Mouse (Mus musculus) left cerebral cortex, adult 9 months (tissue): ENCODE results near the gene Gm12216.

Source experiments
- DNase-seq, 2 experiments: peaks; one replicate each; pipeline ENCODE4 v3.0.0; 2022; ENCODE audit warnings: low spot score in 2 of 2

The Gm12216 gene

DNA sequence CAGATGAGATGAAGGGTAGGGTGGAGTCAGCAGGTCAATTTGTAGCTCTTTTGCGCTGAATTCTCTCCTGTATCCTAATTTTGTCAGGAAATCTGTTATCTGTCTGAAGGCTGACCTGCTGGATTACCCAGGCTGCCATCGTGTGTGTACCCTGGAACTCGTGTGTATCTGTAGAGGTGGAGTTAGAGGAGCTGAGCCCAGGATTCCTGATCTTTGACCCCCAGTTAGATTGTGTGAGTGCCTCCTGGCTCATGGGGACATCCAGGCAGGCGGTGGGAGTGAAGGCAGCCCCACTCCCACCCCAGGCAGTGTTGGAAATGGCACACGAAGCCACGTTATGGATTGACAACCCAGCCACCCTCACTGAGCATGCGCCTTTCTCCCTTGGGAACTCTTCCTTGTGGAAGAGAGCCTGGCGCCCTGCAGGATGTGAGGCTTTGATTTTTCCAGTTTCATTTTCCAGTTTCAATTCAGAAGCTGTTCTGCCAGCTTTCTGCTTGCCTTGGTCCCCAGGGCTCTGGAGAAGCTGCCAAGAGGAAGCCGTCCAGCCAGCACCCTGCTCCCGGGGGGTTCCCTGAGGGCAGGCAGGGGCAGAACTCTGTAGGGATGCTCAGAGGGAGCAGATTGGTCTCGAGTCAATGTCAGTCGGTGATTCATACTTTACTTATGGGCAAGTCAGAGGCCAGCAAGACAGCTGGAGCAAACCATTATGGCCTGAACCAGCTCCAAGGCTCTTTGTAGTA, 62.5 kb downstream of the Gm12216 start:
- no peak for DNase-seq

DNA sequence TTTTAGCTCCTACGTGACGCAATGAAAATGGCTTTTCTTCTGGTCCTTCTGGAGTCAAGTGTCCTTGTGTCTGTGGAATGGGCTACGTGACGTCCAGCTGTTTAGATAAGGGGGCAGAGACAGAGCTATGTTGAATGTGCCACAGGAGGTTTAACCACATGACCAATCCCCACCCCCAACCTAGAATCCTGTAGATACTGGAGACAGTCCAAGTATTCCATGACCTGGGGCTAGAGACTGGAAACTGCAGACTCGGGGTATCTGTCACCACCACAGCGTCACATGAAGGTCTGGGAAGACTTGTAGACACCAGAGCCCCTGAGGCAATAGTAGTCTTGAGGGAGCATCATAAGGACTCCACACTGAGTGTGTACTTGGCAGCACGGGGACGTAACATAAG, 63.2 kb downstream of the Gm12216 start:
- DNase-seq, result no peak

DNA sequence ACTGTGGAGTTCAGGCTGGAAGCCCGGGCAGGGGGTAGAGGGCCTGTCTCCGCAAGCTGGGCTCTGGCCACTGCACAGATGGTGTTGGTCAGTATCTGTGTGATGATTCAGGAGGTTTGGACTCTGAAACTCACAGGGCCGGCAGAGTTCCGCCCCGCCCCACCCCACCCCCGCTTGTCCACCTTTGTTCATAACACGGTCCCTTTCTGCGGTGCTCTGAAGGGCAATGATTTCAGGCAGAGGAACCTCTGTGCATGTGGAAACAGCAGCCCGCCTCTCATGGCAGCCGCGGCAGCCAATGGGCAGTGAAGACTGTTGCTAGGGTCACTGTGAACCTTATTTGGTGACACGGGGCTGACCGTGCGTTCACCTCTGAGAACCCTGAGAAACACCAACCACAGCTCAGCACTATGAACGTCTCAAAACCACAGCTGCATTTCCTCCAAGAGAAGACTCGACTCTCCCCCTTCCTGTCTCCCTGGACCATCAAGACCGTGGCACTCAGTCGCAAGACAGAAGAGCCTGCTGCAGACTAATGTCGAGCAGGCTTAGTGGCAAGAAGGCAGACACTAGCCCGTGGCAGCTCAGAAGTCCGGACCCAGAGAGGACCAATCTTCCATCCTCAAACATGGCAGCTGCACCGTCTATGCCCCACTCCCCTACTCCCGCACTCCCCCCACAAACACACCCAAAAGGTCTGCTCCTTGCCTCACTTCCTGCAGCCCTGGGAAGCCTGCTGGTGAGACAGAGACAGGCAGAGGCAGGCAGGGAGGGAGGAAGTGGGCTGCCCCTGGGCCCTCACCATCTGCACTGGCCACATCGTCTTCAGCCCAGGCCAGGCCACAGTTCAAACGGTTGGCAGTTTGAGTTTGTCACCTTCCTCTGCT, 64.1 kb downstream of the Gm12216 start:
- peak in 1 of 2 experiments; percentile 9 for DNase-seq

DNA sequence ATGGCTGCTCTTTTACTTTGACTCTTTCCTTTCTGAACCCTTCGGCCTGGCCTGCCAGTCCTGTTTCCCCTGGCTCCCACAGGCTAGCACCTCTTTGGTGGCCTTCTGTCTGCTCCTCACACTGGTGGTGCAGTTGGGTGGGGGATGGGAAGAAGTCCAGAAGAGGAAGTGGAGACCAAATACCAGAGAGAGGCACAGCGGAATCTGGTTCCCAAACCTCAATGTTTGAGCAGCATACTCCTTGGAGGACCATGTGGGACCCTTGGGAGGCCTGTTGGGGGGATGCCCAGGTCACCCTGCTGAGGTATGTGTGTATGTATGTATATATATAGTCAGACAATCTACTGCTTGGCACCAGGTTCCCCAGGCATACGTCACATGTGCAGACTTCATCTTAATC, 65.0 kb downstream of the Gm12216 start:
- DNase-seq, result peak in 1 of 2 experiments; percentile 22

DNA sequence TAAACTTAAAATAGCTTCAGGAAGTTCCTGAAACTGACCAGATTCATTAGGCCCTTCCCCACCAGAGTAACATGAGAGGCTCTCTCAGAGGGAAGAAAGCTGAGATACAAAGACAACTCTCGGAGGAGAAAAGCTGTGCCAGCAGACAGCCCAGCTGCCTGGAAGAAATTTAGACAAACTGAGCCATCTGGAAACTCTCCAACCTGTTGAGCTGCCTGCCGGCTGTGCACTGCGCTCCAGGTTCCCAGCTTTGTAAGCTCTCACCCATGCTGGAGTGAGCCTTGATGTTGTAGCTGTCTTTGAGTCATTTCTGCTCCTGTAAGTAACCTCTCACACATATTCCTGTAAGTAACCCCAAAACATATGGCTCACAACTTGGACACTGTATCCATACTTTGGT, 66.1 kb downstream of the Gm12216 start:
- DNase-seq, result peak in 1 of 2 experiments; percentile 55

DNA sequence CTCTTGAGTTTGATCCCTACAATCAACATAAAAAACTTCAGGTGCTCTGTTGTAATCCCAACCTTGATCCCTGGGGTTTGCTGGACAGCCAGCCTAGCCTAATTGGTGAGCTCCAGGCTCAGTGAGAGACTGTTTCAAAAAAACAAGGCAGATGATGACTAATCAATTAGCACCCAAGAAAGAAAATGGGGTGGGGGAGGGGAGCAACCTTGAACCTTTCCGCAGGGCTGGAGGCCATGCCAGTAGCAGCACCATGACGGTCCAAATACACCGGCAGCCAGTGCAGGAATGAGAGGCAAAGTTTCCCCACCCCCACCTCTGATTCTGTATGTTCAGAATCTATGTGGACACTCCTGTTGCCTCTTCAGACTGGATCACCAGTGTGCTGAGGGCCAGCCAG, 69.8 kb downstream of the Gm12216 start:
- DNase-seq, result no peak

DNA sequence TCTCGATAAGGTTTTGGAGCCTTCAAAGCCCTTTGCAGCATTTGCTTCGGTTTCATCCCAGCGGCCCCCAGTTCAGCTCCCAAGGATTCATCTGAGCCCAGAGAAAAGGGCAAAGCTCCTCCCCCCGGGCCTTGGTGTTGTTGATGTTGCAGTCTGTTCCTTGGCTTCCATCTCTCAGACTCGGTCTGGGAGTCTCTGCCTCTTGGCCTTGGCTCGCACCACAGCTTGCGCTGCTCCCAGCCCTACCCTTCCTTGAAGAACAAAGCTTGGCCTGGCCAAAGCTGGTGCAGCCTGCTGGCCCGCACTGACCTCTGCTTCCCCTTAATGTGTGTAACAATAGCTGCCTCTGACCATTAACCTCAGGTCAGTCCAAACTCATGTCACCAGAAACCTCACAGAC, 70.9 kb downstream of the Gm12216 start:
- DNase-seq, result no peak

DNA sequence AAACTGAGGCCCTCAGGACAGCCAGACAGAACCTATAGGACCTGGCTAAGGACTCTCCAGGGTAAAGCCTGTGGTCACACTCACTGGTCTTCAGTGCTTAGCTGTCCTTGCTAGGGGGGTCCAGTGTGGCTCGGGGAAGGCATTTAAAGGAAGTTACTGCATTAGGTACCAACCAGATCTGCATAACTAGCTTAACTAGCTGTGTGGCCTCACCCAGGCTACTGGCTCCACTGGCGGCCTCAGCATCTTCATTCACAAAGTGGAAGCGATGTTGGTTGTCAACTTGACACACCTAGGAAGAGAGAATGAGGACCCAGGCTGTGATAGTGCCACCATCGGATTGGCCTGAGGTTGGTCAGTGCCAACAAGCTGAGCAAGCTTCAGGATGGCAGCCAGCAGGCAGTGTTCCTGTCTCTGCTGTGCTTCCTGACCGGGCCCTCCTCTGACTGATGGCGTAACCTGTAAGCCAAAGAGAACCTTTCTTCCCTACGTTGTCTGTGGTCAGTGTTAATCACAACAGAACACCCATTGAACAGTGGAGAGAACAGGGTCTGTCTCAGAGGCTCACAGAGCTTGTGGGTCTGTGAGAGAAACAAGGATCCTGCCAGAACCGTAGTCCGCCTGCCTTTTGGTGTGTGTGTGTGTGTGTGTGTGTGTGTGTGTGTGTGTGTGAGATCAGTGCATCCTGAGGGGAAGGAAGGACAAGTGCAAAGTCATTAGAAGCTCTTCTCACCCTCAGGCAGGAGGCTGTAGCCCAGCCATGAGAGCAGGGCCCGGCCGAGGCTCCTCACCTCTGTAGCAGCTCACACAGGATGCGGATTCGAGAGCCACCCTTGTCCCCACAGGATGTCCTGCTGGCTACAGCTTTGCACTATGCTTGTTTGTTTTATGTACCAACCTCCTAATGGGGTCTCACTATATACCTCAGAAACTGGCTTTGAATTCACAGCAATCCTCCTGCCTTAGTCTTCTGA, 72.7 kb downstream of the Gm12216 start:
- no peak for DNase-seq

DNA sequence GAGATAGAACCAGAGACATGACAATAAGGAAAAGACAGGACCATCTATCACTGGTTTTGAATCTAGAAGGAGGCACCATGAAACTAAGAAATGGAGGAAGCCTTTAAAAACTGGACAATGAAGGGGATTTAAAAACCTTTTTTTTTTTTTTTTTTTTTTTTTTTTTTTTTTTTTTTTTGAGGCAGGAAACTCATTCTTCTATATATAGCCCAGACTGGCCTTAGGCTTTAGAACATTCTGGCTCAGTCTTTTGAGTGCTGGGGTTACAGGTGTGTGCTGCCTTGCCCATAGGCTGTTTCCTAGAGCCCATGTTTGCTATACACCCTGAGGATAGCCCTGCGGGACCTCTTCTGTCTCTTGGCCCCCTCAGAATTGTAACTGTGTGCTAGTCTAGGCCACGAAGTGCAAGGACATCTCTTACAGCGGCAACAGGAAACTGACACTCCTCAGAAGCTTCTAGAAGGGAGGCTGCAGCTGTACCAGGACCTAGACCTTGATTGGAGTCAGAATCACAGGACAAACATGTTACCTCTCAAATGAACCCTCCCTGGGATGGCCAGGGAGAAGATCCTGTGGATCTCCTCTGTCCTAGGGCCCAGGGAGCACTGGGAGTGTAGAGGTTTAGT, 73.6 kb downstream of the Gm12216 start:
- DNase-seq, result no peak

DNA sequence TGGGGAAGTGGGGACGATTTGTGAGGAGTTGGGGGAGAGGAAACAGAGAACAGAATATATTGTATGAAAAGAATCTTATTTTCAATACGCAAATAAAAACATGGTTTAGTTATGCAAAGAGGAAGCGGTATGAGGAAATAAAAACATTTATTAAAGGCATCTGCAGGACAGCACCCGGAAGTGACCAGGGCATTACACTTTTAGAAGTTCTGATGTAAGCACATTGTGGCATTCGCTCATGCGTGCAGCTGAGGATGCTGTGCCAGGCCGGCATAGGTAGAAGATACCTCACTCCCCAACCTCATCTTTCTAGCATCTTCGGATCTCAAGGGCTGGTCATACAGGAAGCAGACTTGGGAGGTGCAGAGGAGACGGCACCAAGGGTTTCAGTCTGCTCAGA, 75.8 kb downstream of the Gm12216 start:
- no peak for DNase-seq

DNA sequence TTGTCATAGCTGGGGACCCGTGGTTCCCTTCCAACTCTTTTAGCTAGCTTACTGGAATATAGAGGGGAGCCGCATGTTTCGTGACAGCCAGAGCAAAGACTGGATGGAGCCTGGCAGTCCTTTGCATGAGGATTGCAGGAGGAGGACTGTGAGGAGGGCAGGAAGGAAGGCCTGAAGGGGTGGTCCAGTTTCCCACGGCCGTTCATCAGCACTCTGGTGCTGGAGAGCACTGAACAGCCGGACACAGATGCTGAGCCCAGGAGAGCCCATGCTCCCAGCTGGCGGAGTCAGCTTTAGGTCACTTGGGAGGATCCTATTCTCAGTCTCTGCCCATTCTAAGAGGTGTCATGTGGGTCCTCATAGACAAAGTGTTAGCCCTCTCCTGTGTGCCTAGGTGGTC, 77.1 kb downstream of the Gm12216 start:
- no peak for DNase-seq

DNA sequence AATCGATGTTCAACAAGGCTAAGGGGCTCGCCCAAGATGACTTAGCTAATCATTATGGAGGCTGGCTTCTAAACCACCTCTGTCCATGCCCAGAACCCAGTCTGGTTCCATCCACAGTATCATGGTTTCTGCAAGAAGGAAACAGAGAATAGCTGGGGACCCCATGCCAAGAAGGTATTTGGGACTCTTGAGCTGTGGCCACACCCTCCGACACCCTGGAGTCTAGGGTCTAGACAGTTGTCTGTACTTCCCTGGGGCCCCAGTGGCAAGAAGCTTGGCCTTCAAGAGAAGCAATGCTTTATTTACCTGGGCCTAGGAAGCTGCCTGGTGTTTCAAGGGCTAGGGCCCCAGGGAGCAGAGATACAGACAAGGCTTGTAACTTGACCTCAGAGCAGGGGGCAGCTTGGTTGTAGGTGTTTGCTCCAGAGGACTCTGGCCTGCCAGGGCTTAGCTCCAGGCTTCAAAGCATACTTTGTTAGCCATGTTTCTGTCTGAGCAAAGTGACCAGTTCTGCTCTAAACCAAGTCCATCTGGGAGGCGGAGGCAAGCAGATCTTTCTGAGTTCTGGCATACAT, 77.8 kb downstream of the Gm12216 start:
- no peak for DNase-seq

DNA sequence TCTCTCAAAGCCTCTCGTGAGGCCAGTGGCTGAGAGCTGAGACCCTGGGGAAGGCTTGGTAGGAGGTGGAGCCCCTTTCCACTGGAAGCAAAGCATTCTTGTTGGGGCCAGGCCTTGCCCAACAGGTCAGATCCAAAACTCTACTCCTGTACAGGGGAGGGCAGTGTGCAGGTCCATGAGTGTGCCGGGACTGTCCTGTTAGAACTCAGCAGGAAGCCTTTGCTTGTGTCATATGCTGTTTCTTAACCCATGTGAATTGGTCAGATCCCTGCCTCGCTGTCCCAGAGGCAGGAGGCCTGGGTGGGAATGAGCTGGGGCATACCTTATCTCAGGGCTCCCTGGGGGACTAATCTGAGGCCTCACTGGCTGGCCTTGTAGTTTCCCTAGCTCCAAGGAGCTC, 78.8 kb downstream of the Gm12216 start:
- no peak for DNase-seq

DNA sequence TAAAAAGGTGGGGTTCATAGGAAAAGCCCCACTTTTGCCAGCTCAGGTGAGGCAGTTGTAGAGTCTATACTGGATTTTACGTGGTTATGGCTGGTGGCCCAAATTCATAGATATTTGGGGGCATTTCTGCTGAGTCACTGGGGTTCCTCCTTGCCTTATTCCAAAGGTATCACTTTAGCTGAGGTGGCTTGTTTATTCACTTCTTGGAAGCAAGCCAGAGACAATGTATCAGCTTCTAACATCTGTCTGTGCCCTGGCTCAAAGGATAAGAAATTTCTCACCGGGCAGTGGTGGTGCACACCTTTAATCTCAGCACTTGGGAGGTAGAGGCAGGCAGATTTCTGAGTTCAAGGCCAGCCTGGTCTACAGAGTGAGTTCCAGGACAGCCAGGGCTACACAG, 79.2 kb downstream of the Gm12216 start:
- no peak for DNase-seq

DNA sequence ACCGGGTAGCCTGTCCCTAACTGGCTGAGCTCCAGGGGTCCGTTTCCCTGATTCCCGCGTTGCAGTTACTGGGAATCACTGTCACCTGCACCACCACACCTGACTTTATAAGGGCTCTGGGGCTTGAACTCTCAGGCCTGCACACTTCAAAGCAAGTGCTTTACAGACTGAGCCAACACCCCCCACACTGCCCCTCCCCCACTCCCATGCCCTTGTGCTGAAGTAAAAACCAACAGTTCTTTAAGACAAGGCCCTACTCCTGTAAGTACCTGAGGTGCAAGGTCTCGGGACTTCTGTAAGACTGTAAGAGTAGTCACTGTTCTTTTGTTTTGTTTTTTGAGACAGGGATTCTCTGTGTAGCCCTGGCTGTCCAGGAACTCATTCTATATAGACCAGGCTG, 80.6 kb downstream of the Gm12216 start:
- DNase-seq, result no peak

DNA sequence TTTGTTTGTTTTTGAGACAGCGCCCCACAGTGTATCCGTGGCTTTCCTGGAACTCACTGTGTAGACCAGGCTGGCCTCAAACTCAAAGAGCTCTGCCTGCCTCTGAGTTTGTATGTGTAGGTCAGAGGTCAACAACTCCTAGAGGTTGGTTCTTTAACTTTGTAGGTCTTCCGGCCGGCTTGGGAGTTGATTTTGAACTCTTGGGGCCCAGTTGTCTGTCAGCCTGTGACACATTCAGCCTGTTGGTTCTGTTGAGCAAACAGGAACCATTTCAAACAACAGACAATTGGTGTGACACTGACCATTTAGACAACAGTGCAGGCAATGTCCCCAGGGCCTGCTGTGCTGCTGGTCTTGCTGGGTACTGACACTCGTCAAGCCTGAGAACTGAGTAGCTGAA, 81.3 kb downstream of the Gm12216 start:
- DNase-seq, result no peak

DNA sequence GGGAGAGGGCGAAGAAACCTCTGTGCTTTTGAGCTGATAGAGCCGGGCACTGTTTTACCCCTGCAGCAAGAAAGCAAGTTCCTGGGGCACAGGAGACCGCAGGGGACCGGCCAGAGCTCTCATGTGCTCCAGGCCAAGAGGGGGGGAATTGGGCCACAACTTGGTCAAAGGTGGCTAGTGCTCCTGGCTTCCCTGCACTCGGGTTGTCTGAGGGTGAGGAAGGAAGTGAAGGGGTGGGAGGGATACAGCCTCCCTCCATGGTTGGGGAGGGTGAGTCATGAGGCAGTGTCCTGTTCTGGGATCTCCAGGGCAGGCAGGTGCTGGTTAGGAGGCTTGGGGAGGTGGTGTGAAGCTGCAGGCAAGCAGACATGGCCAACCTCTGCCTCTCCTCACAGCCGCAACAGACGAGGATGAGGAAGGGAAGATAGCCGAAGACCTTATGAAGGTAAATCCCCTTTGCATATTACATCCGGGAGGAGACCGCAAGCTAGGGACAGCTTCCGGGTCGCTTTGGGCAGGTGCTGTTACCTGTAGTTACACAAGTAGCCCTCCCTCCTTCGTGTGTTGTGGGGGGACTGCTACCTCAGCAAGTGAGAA, 84.3 kb downstream of the Gm12216 start:
- no peak for DNase-seq

DNA sequence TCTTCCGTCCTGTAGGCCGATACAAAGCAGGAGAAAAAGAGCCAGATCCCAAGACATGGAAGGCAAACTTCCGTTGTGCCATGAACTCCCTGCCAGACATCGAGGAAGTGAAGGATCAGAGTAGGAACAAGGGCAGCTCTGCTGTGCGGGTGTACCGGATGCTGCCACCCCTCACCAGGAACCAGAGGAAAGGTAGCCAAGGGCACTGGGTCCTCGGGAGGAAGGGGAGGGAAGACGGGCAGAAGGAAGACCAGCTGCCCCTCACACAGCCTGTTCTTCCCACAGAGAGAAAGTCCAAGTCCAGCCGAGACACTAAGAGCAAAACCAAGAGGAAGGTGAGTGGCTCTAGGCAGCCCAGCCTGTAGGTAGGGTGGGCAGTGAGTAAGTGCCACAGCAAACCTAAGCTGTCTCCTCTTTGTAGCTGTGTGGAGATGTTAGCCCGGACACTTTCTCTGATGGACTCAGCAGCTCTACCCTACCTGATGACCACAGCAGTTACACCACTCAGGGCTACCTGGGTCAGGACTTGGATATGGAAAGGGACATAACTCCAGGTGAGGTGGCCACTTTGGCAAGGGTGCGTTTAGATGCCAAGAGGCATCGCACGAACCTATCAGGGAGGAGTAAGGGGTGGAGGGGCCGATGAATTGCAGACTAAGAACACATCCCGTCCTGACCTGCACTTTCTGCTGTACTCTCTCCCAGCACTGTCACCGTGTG, 85.3 kb downstream of the Gm12216 start:
- no peak for DNase-seq

DNA sequence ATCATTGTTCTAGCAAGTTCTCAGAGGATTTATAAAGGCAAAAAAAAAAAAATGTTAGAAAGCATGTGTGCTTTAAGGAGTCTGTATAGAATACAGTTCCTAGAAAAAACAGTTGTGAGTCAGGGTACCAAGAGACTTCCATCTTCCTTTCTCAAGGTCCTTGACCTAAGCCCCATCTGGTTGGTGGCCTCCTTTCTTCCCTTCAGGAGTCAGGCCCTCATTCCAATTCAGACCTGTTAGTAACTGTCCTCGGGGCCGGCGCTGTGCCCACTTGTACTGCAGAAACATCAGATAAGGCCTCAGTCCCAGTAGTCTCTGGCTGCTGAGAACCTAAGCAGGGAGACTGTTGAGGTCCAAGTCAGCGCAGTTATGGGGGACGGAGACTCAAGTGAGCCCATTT, 86.0 kb downstream of the Gm12216 start, which contains the start of gene Gm17334:
Gene Gm17334 (minus strand): TSS at position 101 of the 400 bp plus-strand sequence.
- DNase-seq, result no peak

DNA sequence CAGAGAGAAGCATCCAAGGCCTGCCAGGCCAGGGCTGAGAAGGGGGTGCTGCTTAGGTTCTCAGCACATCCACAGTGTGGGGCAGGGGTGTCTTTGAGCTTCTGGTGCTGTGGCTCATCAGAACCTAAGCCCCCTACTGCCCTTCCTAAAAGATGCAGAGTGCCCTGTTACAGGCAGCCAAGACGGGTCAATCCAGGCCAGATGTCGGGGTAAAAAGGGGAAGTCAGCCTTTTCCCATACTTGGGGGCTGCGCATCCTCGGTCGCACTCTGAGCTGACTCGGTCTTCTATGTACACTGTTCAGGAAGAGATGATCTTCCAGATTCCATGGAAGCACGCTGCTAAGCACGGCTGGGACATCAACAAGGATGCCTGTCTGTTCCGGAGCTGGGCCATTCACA, 86.5 kb downstream of the Gm12216 start:
- no peak for DNase-seq
